ENCODE assay signal across 9 mouse cellular contexts in genomic region chr2:45113912-45114311, GRCm38 (mm10). TPM values are rescaled to one million over a fixed set of nuclear protein-coding genes. Genes with fewer than 3 reads are reported as not detected.
DNase-seq lines count a peak whose midpoint lies in the region; ATAC-seq and TF ChIP-seq lines count a peak whose summit lies in the region.
"Had no signal": no experiment of that assay in that cellular context is flagged by ENCODE, and none has a peak within 500 bp of the region (broad histone marks: within the 10 kb centered on the region; RNA-seq: fewer than 3 reads in every experiment).

No protein-coding gene starts in this region.

- no peaks in the 10 kb centered on the region for H3K36me3 ChIP-seq in heart, adult 2 months (ENCODE audit: control insufficient read depth, insufficient read depth, low read length)
- peaks cover 15% of the 10 kb centered on the region for H3K36me3 ChIP-seq in megakaryocyte, embryonic 14.5 days (replicated peaks; ENCODE audit: low read length)
- H3K36me3 ChIP-seq in liver, embryonic 13.5 days, result no peaks in the 10 kb centered on the region

- peak overlapping the region; percentile 96; the same call in 1 of the 2 replicates for H3K4me2 ChIP-seq in liver, embryonic 13.5 days

- ATAC-seq in megakaryocyte, adult 5-6 weeks (ENCODE audit: poor library complexity, severe bottlenecking), result no peak
- ATAC-seq in liver, embryonic 13.5 days (ENCODE audit: low read depth), result no peak

- H3K4me3 ChIP-seq in heart, adult 2 months, result no peak overlapping the region; the same call in 1 of the 2 replicates
- H3K4me3 ChIP-seq in megakaryocyte, embryonic 14.5 days (replicated peaks), result peak overlapping the region; percentile 99
- H3K4me3 ChIP-seq in liver, embryonic 13.5 days (replicated peaks), result no peak overlapping the region

- no peaks in the 10 kb centered on the region for H3K9me3 ChIP-seq in megakaryocyte, embryonic 14.5 days
- H3K9me3 ChIP-seq in liver, embryonic 13.5 days (replicated peaks), result no peaks in the 10 kb centered on the region

- TF ChIP-seq CTCF in heart, adult 2 months (IDR thresholded peaks at IDR 0.05), result no peak

- no peak overlapping the region for H3K9ac ChIP-seq in heart, adult 2 months (ENCODE audit: low read depth, low read length)
- H3K9ac ChIP-seq in liver, embryonic 13.5 days, result no peak overlapping the region

- no peaks in the 10 kb centered on the region; the same call in 1 of the 2 replicates for H3K27me3 ChIP-seq in heart, adult 2 months (ENCODE audit: control insufficient read depth, insufficient read depth, low read length)
- H3K27me3 ChIP-seq in megakaryocyte, embryonic 14.5 days (replicated peaks), result no peaks in the 10 kb centered on the region
- peaks cover 6% of the 10 kb centered on the region; the same call in 1 of the 2 replicates for H3K27me3 ChIP-seq in liver, embryonic 13.5 days

- 58% methylated on average over 3 of the region's 3 CpGs for WGBS in heart, adult 2 months
- WGBS in liver, embryonic 13.5 days (ENCODE audit: insufficient replicate concordance), result 54% methylated on average over 3 of the region's 3 CpGs

- intact Hi-C loops in heart, adult 2 months (cut with DNase I), result loop anchor here (5.0 to 10.0 kb wide), 4 partner anchors 123 to 571 kb away; no protein-coding TSS in a partner anchor
- intact Hi-C loops in heart, postnatal 25 days (cut with DNase I), result loop anchor here (5.0 to 10.0 kb wide), 2 partner anchors 187 to 549 kb away; partner anchors contain the start of gene Gtdc1

- H3K79me2 ChIP-seq in heart, adult 2 months (replicated peaks; ENCODE audit: control insufficient read depth, insufficient read depth, low read length), result no peaks in the 10 kb centered on the region

- no peak for DNase-seq in heart, adult 2 months
- no peak for DNase-seq in heart, postnatal 25 days (ENCODE audit: low spot score)
- no peak for DNase-seq in liver, embryonic 13.5 days
- no peak for DNase-seq in MN1 (ENCODE audit: low spot score)
- no peak for DNase-seq in cerebellum, postnatal 25 days
- no peak for DNase-seq in right cerebral cortex, postnatal 4 days
- DNase-seq: layer of hippocampus, postnatal 36 days had no signal

- no peak for TF ChIP-seq POLR2A in heart, adult 2 months (IDR thresholded peaks at IDR 0.05; ENCODE audit: insufficient read depth, low read depth, low read length)

- peaks cover 5% of the 10 kb centered on the region; the same call in 1 of the 2 replicates for H3K4me1 ChIP-seq in heart, adult 2 months (ENCODE audit: control insufficient read depth, insufficient read depth, low read length)
- H3K4me1 ChIP-seq in megakaryocyte, embryonic 14.5 days, result peaks cover 37% of the 10 kb centered on the region
- H3K4me1 ChIP-seq in liver, embryonic 13.5 days (replicated peaks), result peaks cover 45% of the 10 kb centered on the region

- H3K27ac ChIP-seq in heart, adult 2 months, result peak overlapping the region; percentile 85
- H3K27ac ChIP-seq in liver, embryonic 13.5 days, result no peak overlapping the region

- TF ChIP-seq EP300 in heart, adult 2 months (IDR thresholded peaks at IDR 0.05; ENCODE audit: insufficient read depth, low read depth, low read length), result no peak

RNA-seq across cellular contexts. Expression of gene Zeb2, which starts 3.3 kb away (rescaled TPM):
- total RNA-seq in heart, adult 2 months (2021), result 10 to 100 TPM; 46.7 to 50.0 TPM
- 16.5 and 34.3 TPM in 2 replicates for polyA plus RNA-seq in heart, adult 2 months (2012; rRNA removed)
- 10 to 100 TPM; 57.4 to 60.3 TPM for total RNA-seq in heart, postnatal 25 days (2021)
- polyA plus RNA-seq in megakaryocyte, embryonic 14.5 days (2012; ENCODE audit: insufficient read depth, low replicate concordance), result 14.4 and 20.1 TPM in 2 replicates
- total RNA-seq in megakaryocyte, adult 5-6 weeks (2015), result 288 and 305 TPM in 2 replicates
- total RNA-seq in megakaryocyte, adult 5-6 weeks (2017), result 278 and 291 TPM in 2 replicates
- polyA plus RNA-seq in liver, embryonic 13.5 days (2015; fragmentation: Nextera tagmentation; extraction: Ambion mirVana), result 10.1 and 14.1 TPM in 2 replicates

Comparison
In these comparisons a context has a peak if more than half of its experiments do, and no peak if none do; other contexts are left out.
1. RNA of gene Zeb2, which starts 3.3 kb away (total RNA-seq): 278 to 305 TPM in megakaryocyte, adult 5-6 weeks; 57.4 to 60.3 TPM in heart, postnatal 25 days and 46.7 to 50.0 TPM in heart, adult 2 months; every median in the first group is over 4 times any median in the second.